Comparison of ENCODE assay signal across 8 mouse cellular contexts in genomic region chr5:43094329-43094898, GRCm38 (mm10).
DNase-seq lines count a peak whose midpoint lies in the region; ATAC-seq and TF ChIP-seq lines count a peak whose summit lies in the region.

No protein-coding gene starts in this region.

- ATAC-seq in intestine, embryonic 15.5 days: peak; percentile 84
- no peak for ATAC-seq in intestine, postnatal 0 days
- peak; percentile 55 for ATAC-seq in forebrain, postnatal 0 days
- ATAC-seq in hindbrain, embryonic 11.5 days (ENCODE audit: low FRiP score): peak; percentile 94
- ATAC-seq in liver, embryonic 13.5 days (ENCODE audit: low read depth): peak; percentile 45; the same call in 1 of the 2 replicates

- H3K36me3 ChIP-seq in intestine, embryonic 15.5 days: no peaks in the 10 kb centered on the region
- no peaks in the 10 kb centered on the region for H3K36me3 ChIP-seq in intestine, postnatal 0 days (ENCODE audit: control insufficient read depth, insufficient read depth)
- no peaks in the 10 kb centered on the region for H3K36me3 ChIP-seq in forebrain, postnatal 0 days (ENCODE audit: insufficient read depth)
- H3K36me3 ChIP-seq in hindbrain, embryonic 11.5 days (ENCODE audit: control insufficient read depth, insufficient read depth, low read length): no peaks in the 10 kb centered on the region
- no peaks in the 10 kb centered on the region for H3K36me3 ChIP-seq in liver, embryonic 13.5 days

- H3K9me3 ChIP-seq in intestine, embryonic 15.5 days: no peaks in the 10 kb centered on the region
- no peaks in the 10 kb centered on the region for H3K9me3 ChIP-seq in intestine, postnatal 0 days (ENCODE audit: control insufficient read depth)
- no peaks in the 10 kb centered on the region for H3K9me3 ChIP-seq in forebrain, postnatal 0 days (ENCODE audit: low read length)
- no peaks in the 10 kb centered on the region for H3K9me3 ChIP-seq in hindbrain, embryonic 11.5 days (ENCODE audit: control insufficient read depth, low read length)
- H3K9me3 ChIP-seq in liver, embryonic 13.5 days (replicated peaks): no peaks in the 10 kb centered on the region

- DNase-seq in forebrain, postnatal 0 days: no peak
- DNase-seq in hindbrain, embryonic 11.5 days (ENCODE audit: low spot score): peak; percentile 38
- DNase-seq in liver, embryonic 13.5 days: peak; percentile 2
- peak; percentile 25 for DNase-seq in neural tube, embryonic 10.5 days (ENCODE audit: extremely low spot score, low spot score)
- DNase-seq in left cerebral cortex, adult 11 months (ENCODE audit: low spot score): no peak
- no peak for DNase-seq in layer of hippocampus, adult 18-20 months (ENCODE audit: low spot score in 2 of 2)

- no peaks in the 10 kb centered on the region for H3K27me3 ChIP-seq in intestine, embryonic 15.5 days (replicated peaks)
- no peaks in the 10 kb centered on the region for H3K27me3 ChIP-seq in intestine, postnatal 0 days (replicated peaks; ENCODE audit: control insufficient read depth, insufficient read depth, low read length)
- no peaks in the 10 kb centered on the region; the same call in 1 of the 2 replicates for H3K27me3 ChIP-seq in forebrain, postnatal 0 days (ENCODE audit: insufficient read depth, low read length)
- no peaks in the 10 kb centered on the region for H3K27me3 ChIP-seq in hindbrain, embryonic 11.5 days (ENCODE audit: control insufficient read depth, insufficient read depth, low read length)
- no peaks in the 10 kb centered on the region for H3K27me3 ChIP-seq in liver, embryonic 13.5 days

- H3K4me1 ChIP-seq in intestine, embryonic 15.5 days (replicated peaks): peaks cover 9% of the 10 kb centered on the region; the same call in 1 of the 2 replicates
- H3K4me1 ChIP-seq in intestine, postnatal 0 days (replicated peaks; ENCODE audit: control insufficient read depth, insufficient read depth, low read length): 0 out of 2 replicates have a peak, but pooled peaks cover 3% of the 10 kb centered on the region
- H3K4me1 ChIP-seq in forebrain, postnatal 0 days (ENCODE audit: insufficient read depth): no peaks in the 10 kb centered on the region
- H3K4me1 ChIP-seq in hindbrain, embryonic 11.5 days (replicated peaks; ENCODE audit: control insufficient read depth, insufficient read depth, low read length): 0 out of 2 replicates have a peak, but pooled peaks cover 2% of the 10 kb centered on the region
- no peaks in the 10 kb centered on the region; the same call in 1 of the 2 replicates for H3K4me1 ChIP-seq in liver, embryonic 13.5 days (replicated peaks)

- H3K27ac ChIP-seq in intestine, embryonic 15.5 days: 0 out of 2 replicates have a peak overlapping the region, but pooled peaks have one; percentile 15
- no peak overlapping the region for H3K27ac ChIP-seq in intestine, postnatal 0 days (ENCODE audit: low read depth, low read length)
- no peak overlapping the region for H3K27ac ChIP-seq in forebrain, postnatal 0 days (ENCODE audit: low read depth, low read length)
- no peak overlapping the region for H3K27ac ChIP-seq in hindbrain, embryonic 11.5 days (ENCODE audit: low read depth, low read length)
- H3K27ac ChIP-seq in liver, embryonic 13.5 days: no peak overlapping the region

- H3K9ac ChIP-seq in intestine, embryonic 15.5 days: no peak overlapping the region
- H3K9ac ChIP-seq in intestine, postnatal 0 days (ENCODE audit: low read depth, low read length): no peak overlapping the region
- H3K9ac ChIP-seq in forebrain, postnatal 0 days: no peak overlapping the region
- no peak overlapping the region for H3K9ac ChIP-seq in hindbrain, embryonic 11.5 days (ENCODE audit: low read depth, low read length)
- H3K9ac ChIP-seq in liver, embryonic 13.5 days: no peak overlapping the region

- H3K4me3 ChIP-seq in intestine, embryonic 15.5 days (replicated peaks): no peak overlapping the region
- no peak overlapping the region for H3K4me3 ChIP-seq in intestine, postnatal 0 days (ENCODE audit: low read depth, low read length)
- H3K4me3 ChIP-seq in forebrain, postnatal 0 days (ENCODE audit: low read depth, low read length): no peak overlapping the region
- H3K4me3 ChIP-seq in hindbrain, embryonic 11.5 days (ENCODE audit: low read depth, low read length): no peak overlapping the region
- H3K4me3 ChIP-seq in liver, embryonic 13.5 days (replicated peaks): no peak overlapping the region

- 13% methylated on average over 7 of the region's 7 CpGs for whole genome bisulfite sequencing in intestine, embryonic 15.5 days
- WGBS in intestine, postnatal 0 days: 25% methylated on average over 7 of the region's 7 CpGs
- WGBS in forebrain, postnatal 0 days: 15% methylated on average over 7 of the region's 7 CpGs
- 18% methylated on average over 7 of the region's 7 CpGs for WGBS in hindbrain, embryonic 11.5 days
- WGBS in liver, embryonic 13.5 days (ENCODE audit: insufficient replicate concordance): 25% methylated on average over 7 of the region's 7 CpGs

- TF ChIP-seq CTCF in intestine, postnatal 0 days (IDR thresholded peaks at IDR 0.05; ENCODE audit: low read depth): no peak
- TF ChIP-seq CTCF in forebrain, postnatal 0 days (IDR thresholded peaks at IDR 0.05; ENCODE audit: low read depth): no peak

- H3K4me2 ChIP-seq in intestine, embryonic 15.5 days (replicated peaks): no peak overlapping the region
- no peak overlapping the region for H3K4me2 ChIP-seq in intestine, postnatal 0 days (replicated peaks; ENCODE audit: low read depth)
- no peak overlapping the region for H3K4me2 ChIP-seq in forebrain, postnatal 0 days (ENCODE audit: low read depth)
- no peak overlapping the region for H3K4me2 ChIP-seq in hindbrain, embryonic 11.5 days (replicated peaks; ENCODE audit: low read depth, low read length)
- no peak overlapping the region for H3K4me2 ChIP-seq in liver, embryonic 13.5 days

Comparison
In these comparisons a context has a peak if more than half of its experiments do, and no peak if none do; other contexts are left out.
1. DNase-seq: peak in hindbrain, embryonic 11.5 days (single experiment), liver, embryonic 13.5 days (single experiment) and neural tube, embryonic 10.5 days (single experiment); none in forebrain, postnatal 0 days (single experiment), left cerebral cortex, adult 11 months (single experiment) and layer of hippocampus, adult 18-20 months (0 of 2).